ENCODE assay signal across 19 mouse cellular contexts in genomic region chr2:138074020-138074613, GRCm38 (mm10).
A peak's percentile ranks its signal among the peaks of the same experiment; 100 is the strongest.
DNase-seq lines count a peak whose midpoint lies in the region; ATAC-seq and TF ChIP-seq lines count a peak whose summit lies in the region.
"Had no signal": no experiment of that assay in that cellular context is flagged by ENCODE, and none has a peak within 500 bp of the region (broad histone marks: within the 10 kb centered on the region; RNA-seq: fewer than 3 reads in every experiment).

No protein-coding gene starts in this region.

- no peak overlapping the region for H3K4me3 ChIP-seq in forebrain, postnatal 0 days (ENCODE audit: low read depth, low read length)
- no peak overlapping the region for H3K4me3 ChIP-seq in forebrain, embryonic 10.5 days
- H3K4me3 ChIP-seq: erythroblast, embryonic 14.5 days; heart, embryonic 15.5 days; limb, embryonic 10.5 days; liver, embryonic 13.5 days; megakaryocyte, embryonic 14.5 days had no signal

- no peak for TF ChIP-seq CTCF in forebrain, postnatal 0 days (IDR thresholded peaks at IDR 0.05; ENCODE audit: low read depth)

- WGBS in forebrain, postnatal 0 days: 71% methylated on average over 6 of the region's 6 CpGs
- 89% methylated on average over 6 of the region's 6 CpGs for WGBS in forebrain, embryonic 10.5 days

- no peak for DNase-seq in forebrain, postnatal 0 days
- DNase-seq in forebrain, embryonic 10.5 days (ENCODE audit: extremely low spot score, low spot score): no peak
- DNase-seq in layer of hippocampus, adult 8-10 months (ENCODE audit: low spot score in 2 of 2): peak; percentile 25 to 30
- no peak for DNase-seq in layer of hippocampus, postnatal 25 days (ENCODE audit: extremely low spot score in 1 of 2, low spot score in 1 of 2)
- peak; percentile 3 for DNase-seq in Muller cell, postnatal 12 days (ENCODE audit: inconsistent ontology term)
- DNase-seq in frontal cortex, postnatal 10 days (ENCODE audit: low spot score in 2 of 2): peak; percentile 13 to 18
- no peak for DNase-seq in gastrocnemius, postnatal 10 days
- no peak for DNase-seq in heart, postnatal 10 days
- DNase-seq: adrenal gland, adult 2 months; embryo, embryonic 11 days; heart, adult 11 months; liver, embryonic 13.5 days; spleen, adult 18-20 months; thymus, postnatal 36 days had no signal

- intact Hi-C loops in heart, postnatal 10 days (cut with DNase I): no loop called here

- H3K4me2 ChIP-seq in forebrain, postnatal 0 days (ENCODE audit: low read depth): no peak overlapping the region
- H3K4me2 ChIP-seq: heart, embryonic 15.5 days; liver, embryonic 13.5 days had no signal

- no peak overlapping the region for H3K27ac ChIP-seq in forebrain, postnatal 0 days (ENCODE audit: low read depth, low read length)
- no peak overlapping the region for H3K27ac ChIP-seq in forebrain, embryonic 10.5 days
- H3K27ac ChIP-seq: heart, embryonic 15.5 days; limb, embryonic 10.5 days; liver, embryonic 13.5 days had no signal

- H3K4me1 ChIP-seq in forebrain, postnatal 0 days (ENCODE audit: insufficient read depth): no peaks in the 10 kb centered on the region
- H3K4me1 ChIP-seq in forebrain, embryonic 10.5 days: no peaks in the 10 kb centered on the region
- H3K4me1 ChIP-seq: heart, embryonic 15.5 days; limb, embryonic 10.5 days; liver, embryonic 13.5 days; megakaryocyte, embryonic 14.5 days had no signal

- no peaks in the 10 kb centered on the region for H3K36me3 ChIP-seq in forebrain, postnatal 0 days (ENCODE audit: insufficient read depth)
- no peaks in the 10 kb centered on the region for H3K36me3 ChIP-seq in forebrain, embryonic 10.5 days (replicated peaks)
- H3K36me3 ChIP-seq: heart, embryonic 15.5 days; limb, embryonic 10.5 days; liver, embryonic 13.5 days had no signal

- no peaks in the 10 kb centered on the region for H3K27me3 ChIP-seq in forebrain, postnatal 0 days (ENCODE audit: insufficient read depth, low read length)
- no peaks in the 10 kb centered on the region for H3K27me3 ChIP-seq in forebrain, embryonic 10.5 days (ENCODE audit: poor library complexity, severe bottlenecking)
- H3K27me3 ChIP-seq: heart, embryonic 15.5 days; liver, embryonic 13.5 days; megakaryocyte, embryonic 14.5 days had no signal

- ATAC-seq in forebrain, postnatal 0 days: peak; percentile 69
- ATAC-seq: lung, postnatal 0 days had no signal

- H3K9me3 ChIP-seq in forebrain, postnatal 0 days (ENCODE audit: low read length): no peaks in the 10 kb centered on the region
- H3K9me3 ChIP-seq in forebrain, embryonic 10.5 days: no peaks in the 10 kb centered on the region
- H3K9me3 ChIP-seq: heart, embryonic 15.5 days; limb, embryonic 10.5 days; liver, embryonic 13.5 days had no signal

- no peak overlapping the region for H3K9ac ChIP-seq in forebrain, postnatal 0 days
- H3K9ac ChIP-seq: heart, embryonic 15.5 days; liver, embryonic 13.5 days had no signal

Comparison
In these comparisons a context has a peak if more than half of its experiments do, and no peak if none do; other contexts are left out.
1. DNase-seq: peak in layer of hippocampus, adult 8-10 months (2 of 2), Muller cell, postnatal 12 days (single experiment) and frontal cortex, postnatal 10 days (2 of 2); none in forebrain, postnatal 0 days (single experiment), forebrain, embryonic 10.5 days (single experiment), layer of hippocampus, postnatal 25 days (0 of 2), gastrocnemius, postnatal 10 days (single experiment) and heart, postnatal 10 days (0 of 2).